Mouse (Mus musculus): Measurements from ENCODE around the gene Gpn1.

Gene Gpn1

DNA sequence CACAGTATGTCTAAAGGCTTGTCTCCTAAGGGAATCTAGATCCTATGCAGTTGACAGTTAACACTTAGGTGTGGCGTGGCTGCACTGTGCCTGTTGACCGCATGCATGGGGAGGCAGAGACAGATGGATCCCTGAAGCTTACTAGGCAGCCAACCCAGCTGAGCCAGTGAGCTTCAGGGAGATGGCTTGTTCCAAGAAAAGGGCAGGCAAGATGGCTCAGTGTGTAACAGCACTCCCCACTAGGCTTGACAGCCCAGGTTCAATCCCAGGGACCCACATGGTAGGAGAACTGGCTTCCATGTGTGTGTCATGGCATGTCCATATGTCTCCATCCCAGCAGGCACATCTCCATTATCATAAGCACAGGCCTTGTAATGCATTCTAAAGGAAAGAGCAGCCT, 65.8 kb downstream of the Gpn1 start:
- DNase-seq: no peak

- peak; percentile 64 for DNase-seq
These were observed 67.6 kb downstream of the Gpn1 start for GRCm38 (mm10) chr5:31562036-31562666.
